Mouse (Mus musculus): Measurements from ENCODE around the gene Nacad. TPM values are rescaled to one million over a fixed set of nuclear protein-coding genes. Genes with fewer than 3 reads are reported as not detected.
"Not testable (repeated sequence)": the region's sequence is repeated elsewhere in the genome, so short reads cannot be mapped to it uniquely, and the experiment has no call there.

Nacad gene
- 62.5 and 71.1 TPM in 2 replicates for polyA plus RNA-seq (2015; fragmentation: Nextera tagmentation; extraction: Ambion mirVana)

DNA sequence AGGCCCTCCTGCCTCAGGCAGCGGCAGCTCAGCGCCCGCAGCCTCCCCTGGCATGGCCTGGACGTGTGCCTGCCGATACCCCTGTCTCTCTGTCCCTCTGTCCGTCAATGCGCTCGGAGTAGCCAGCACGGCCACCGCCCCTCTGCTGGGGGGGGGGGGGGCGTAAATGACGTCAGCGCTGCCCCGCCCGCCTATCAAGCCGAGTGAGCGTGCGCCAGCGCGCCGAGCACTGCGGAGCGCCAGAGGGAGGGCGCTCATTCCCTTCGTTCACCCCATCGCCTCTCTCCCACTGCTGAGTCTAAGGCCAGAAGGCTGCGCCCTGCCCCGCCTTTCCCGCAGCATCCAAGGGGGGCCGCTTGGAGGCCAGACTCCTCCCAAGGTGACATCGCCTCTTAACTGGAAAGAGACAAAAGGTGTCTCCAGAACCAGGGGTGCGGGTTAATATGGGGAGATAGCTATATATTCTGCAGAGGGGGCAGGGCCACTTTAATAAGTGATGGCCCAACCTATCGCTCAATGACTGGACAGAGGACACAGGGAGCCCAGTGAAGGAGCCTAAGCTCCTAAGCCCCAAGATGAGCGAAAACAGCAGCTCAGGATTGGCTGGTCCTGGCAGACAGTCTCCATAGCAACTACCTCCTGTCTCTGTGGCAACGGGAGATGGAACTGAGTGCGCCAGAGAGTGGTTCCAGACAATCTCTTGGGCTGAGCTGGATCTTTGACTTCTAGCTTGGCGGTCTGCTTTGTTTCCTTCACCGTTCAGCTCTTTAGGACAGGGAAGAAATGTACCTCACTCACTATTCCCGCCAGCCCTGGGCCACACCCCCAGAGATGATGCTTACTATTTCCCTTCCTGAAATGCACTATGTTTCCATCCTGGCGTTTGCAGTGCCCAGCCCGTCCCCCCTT is at the start of gene Nacad:
TSS of gene Nacad (minus strand) at position 563 of the 909 bp plus-strand sequence.
- ATAC-seq: peak; percentile 92
- Histone ChIP-seq H3K27me3 (replicated peaks; ENCODE audit: control insufficient read depth, insufficient read depth, low read length) (no peaks in the 10 kb centered on the region), H3K9me3 (ENCODE audit: control insufficient read depth, low read length) (no peaks in the 10 kb centered on the region), H3K9ac (replicated peaks; ENCODE audit: low read depth, low read length) (peak within 1 kb of the TSS; percentile 82), H3K27ac (ENCODE audit: low read length) (peak within 1 kb of the TSS; percentile 98), H3K4me3 (replicated peaks; ENCODE audit: low read length) (peak within 1 kb of the TSS; percentile 65), H3K4me2 (ENCODE audit: low read length) (peak within 1 kb of the TSS; percentile 71), H3K4me1 (replicated peaks; ENCODE audit: control insufficient read depth, insufficient read depth, low read length) (peaks cover 35% of the 10 kb centered on the region), H3K36me3 (ENCODE audit: control insufficient read depth, insufficient read depth) (peaks cover 5% of the 10 kb centered on the region; the same call in 1 of the 2 replicates)
- 2% methylated on average over 28 of the region's 41 CpGs for WGBS

DNA sequence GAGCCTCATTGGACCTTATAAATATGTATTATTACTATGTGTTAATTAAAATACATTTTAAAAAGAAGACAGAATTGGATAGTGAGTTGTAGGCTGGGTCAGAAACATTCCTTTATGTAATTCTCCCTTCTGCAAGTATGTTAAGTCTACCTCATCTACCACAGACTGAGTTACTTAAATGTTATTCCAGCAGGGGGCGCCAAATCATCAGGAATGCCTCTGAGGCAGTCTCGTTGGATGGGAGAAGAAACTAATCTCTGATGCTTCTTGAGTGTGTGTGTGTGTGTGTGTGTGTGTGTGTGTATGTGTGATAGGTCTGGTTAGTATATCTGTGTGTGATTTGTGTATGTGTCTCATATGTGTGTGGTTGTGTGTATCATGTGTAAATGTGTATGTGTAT is 49.0 kb upstream of the Nacad start:
- Histone ChIP-seq H3K9me3 (ENCODE audit: control insufficient read depth, low read length) (no peaks in the 10 kb centered on the region), H3K27ac (ENCODE audit: low read length) (no peak overlapping the region), H3K9ac (replicated peaks; ENCODE audit: low read depth, low read length) (no peak overlapping the region), H3K36me3 (ENCODE audit: control insufficient read depth, insufficient read depth) (no peaks in the 10 kb centered on the region), H3K4me1 (replicated peaks; ENCODE audit: control insufficient read depth, insufficient read depth, low read length) (peaks cover 10% of the 10 kb centered on the region), H3K4me3 (replicated peaks; ENCODE audit: low read length) (no peak overlapping the region), H3K27me3 (replicated peaks; ENCODE audit: control insufficient read depth, insufficient read depth, low read length) (no peaks in the 10 kb centered on the region), H3K4me2 (ENCODE audit: low read length) (no peak overlapping the region)
- WGBS: 0% methylated on average over 2 of the region's 2 CpGs
- ATAC-seq: peak; percentile 82

- H3K9ac ChIP-seq (replicated peaks; ENCODE audit: low read depth, low read length); H3K27ac ChIP-seq (ENCODE audit: low read length); ATAC-seq; H3K27me3 ChIP-seq (replicated peaks; ENCODE audit: control insufficient read depth, insufficient read depth, low read length); H3K9me3 ChIP-seq (ENCODE audit: control insufficient read depth, low read length); H3K36me3 ChIP-seq (ENCODE audit: control insufficient read depth, insufficient read depth); H3K4me1 ChIP-seq (replicated peaks; ENCODE audit: control insufficient read depth, insufficient read depth, low read length); H3K4me2 ChIP-seq (ENCODE audit: low read length); H3K4me3 ChIP-seq (replicated peaks; ENCODE audit: low read length): not testable (repeated sequence)
- 83% methylated on average over 3 of the region's 3 CpGs for WGBS
Observed at GRCm38 (mm10) chr11:6652978-6653377, 47.1 kb upstream of the Nacad start.

GRCm38 (mm10) chr11:6650519-6650918 is 44.7 kb upstream of the Nacad start:
- Histone ChIP-seq H3K27me3 (replicated peaks; ENCODE audit: control insufficient read depth, insufficient read depth, low read length) (no peaks in the 10 kb centered on the region), H3K27ac (ENCODE audit: low read length) (no peak overlapping the region), H3K4me2 (ENCODE audit: low read length) (no peak overlapping the region), H3K36me3 (ENCODE audit: control insufficient read depth, insufficient read depth) (no peaks in the 10 kb centered on the region), H3K9ac (replicated peaks; ENCODE audit: low read depth, low read length) (no peak overlapping the region), H3K4me3 (replicated peaks; ENCODE audit: low read length) (no peak overlapping the region), H3K4me1 (replicated peaks; ENCODE audit: control insufficient read depth, insufficient read depth, low read length) (no peaks in the 10 kb centered on the region), H3K9me3 (ENCODE audit: control insufficient read depth, low read length) (no peaks in the 10 kb centered on the region)
- 75% methylated on average over 7 of the region's 7 CpGs for WGBS
- no peak for ATAC-seq

DNA sequence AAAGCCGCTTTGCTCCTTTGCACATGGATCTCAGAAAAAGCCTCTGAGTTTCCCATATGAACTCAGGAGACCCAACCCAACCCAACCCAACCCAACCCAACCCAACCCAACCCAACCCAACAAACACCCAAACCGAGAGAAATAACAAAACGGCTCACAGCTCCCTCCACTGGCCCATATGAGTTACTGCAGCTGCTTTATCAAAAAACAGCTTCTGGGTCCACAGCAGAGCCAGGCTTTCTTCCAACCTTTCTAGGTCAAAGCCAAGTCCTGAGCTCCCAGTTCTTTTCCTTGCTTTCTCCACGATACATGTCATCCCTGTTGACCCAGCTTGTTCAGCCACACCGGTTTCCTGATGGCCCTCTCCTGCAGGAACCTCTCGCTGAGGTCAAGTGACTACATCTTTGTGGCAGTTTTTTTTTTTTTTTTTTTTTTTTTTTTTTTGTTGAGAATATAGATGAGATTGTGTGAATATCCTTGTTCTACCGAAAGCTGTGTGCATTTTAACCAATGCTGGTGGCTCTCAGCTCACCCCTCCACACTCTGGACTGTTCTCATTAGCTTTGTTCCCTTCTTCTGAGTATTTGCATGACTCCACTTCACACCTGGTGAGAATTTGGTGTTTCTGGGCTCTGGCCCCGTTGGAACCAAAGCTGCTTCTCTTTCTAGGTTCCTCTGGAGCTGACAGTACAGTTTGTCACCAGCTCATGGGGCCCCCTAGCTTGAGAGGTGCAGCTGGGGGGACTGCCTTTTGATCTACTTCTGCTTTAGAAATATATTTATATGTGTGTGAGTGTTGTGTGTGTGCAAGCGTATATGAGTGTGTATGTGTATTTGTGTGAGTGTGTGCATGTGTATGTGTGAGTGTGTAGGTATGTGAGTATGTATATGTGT is 42.2 kb upstream of the Nacad start:
- Histone ChIP-seq H3K4me2 (ENCODE audit: low read length) (no peak overlapping the region), H3K9ac (replicated peaks; ENCODE audit: low read depth, low read length) (no peak overlapping the region), H3K9me3 (ENCODE audit: control insufficient read depth, low read length) (no peaks in the 10 kb centered on the region), H3K27me3 (replicated peaks; ENCODE audit: control insufficient read depth, insufficient read depth, low read length) (no peaks in the 10 kb centered on the region), H3K36me3 (ENCODE audit: control insufficient read depth, insufficient read depth) (no peaks in the 10 kb centered on the region), H3K27ac (ENCODE audit: low read length) (no peak overlapping the region), H3K4me1 (replicated peaks; ENCODE audit: control insufficient read depth, insufficient read depth, low read length) (no peaks in the 10 kb centered on the region), H3K4me3 (replicated peaks; ENCODE audit: low read length) (no peak overlapping the region)
- WGBS: 55% methylated on average over 9 of the region's 9 CpGs
- ATAC-seq: no peak

GRCm38 (mm10) chr11:6644566-6644965 is 38.7 kb upstream of the Nacad start:
- H3K27ac ChIP-seq (ENCODE audit: low read length): no peak overlapping the region
- WGBS: 72% methylated on average over 6 of the region's 6 CpGs

DNA sequence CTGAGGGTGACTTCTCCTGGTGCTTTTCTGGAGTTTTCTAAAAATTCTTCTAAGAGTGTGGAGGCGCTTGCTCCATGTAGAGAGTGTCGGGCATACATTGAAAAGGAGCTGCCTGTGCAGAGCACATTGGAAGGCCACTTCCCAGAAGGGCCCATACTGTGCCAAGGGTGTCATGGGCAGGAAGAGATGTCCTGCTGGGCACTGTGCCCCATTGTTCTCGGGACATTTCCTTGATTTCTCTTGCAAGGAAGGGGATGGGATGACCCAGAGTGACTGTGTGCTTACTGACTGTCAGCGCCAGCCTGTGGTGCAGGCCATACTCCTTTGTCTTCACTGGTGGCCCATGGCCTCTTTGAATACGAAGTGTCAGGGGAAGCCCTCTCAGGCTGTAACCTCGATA is 33.2 kb upstream of the Nacad start:
- no peaks in the 10 kb centered on the region for H3K27me3 ChIP-seq (replicated peaks; ENCODE audit: control insufficient read depth, insufficient read depth, low read length)
- WGBS: 77% methylated on average over 6 of the region's 6 CpGs
- ATAC-seq: no peak
- no peaks in the 10 kb centered on the region for H3K36me3 ChIP-seq (ENCODE audit: control insufficient read depth, insufficient read depth)
- H3K4me3 ChIP-seq (replicated peaks; ENCODE audit: low read length): no peak overlapping the region
- no peak overlapping the region for H3K4me2 ChIP-seq (ENCODE audit: low read length)
- H3K9me3 ChIP-seq (ENCODE audit: control insufficient read depth, low read length): no peaks in the 10 kb centered on the region
- no peak overlapping the region for H3K27ac ChIP-seq (ENCODE audit: low read length)
- H3K4me1 ChIP-seq (replicated peaks; ENCODE audit: control insufficient read depth, insufficient read depth, low read length): no peaks in the 10 kb centered on the region
- H3K9ac ChIP-seq (replicated peaks; ENCODE audit: low read depth, low read length): no peak overlapping the region

More at GRCm38 (mm10) chr11:6644566-6644965, 38.7 kb upstream of the Nacad start:
- Histone ChIP-seq H3K4me3 (replicated peaks; ENCODE audit: low read length) (no peak overlapping the region), H3K4me1 (replicated peaks; ENCODE audit: control insufficient read depth, insufficient read depth, low read length) (no peaks in the 10 kb centered on the region), H3K27me3 (replicated peaks; ENCODE audit: control insufficient read depth, insufficient read depth, low read length) (no peaks in the 10 kb centered on the region), H3K9ac (replicated peaks; ENCODE audit: low read depth, low read length) (no peak overlapping the region), H3K4me2 (ENCODE audit: low read length) (no peak overlapping the region), H3K36me3 (ENCODE audit: control insufficient read depth, insufficient read depth) (no peaks in the 10 kb centered on the region), H3K9me3 (ENCODE audit: control insufficient read depth, low read length) (no peaks in the 10 kb centered on the region)
- no peak for ATAC-seq

- 91% methylated on average over 4 of the region's 4 CpGs for WGBS
- Histone ChIP-seq H3K4me1 (replicated peaks; ENCODE audit: control insufficient read depth, insufficient read depth, low read length) (no peaks in the 10 kb centered on the region), H3K4me3 (replicated peaks; ENCODE audit: low read length) (no peak within 1 kb of the TSS), H3K27ac (ENCODE audit: low read length) (no peak within 1 kb of the TSS), H3K27me3 (replicated peaks; ENCODE audit: control insufficient read depth, insufficient read depth, low read length) (no peaks in the 10 kb centered on the region), H3K9me3 (ENCODE audit: control insufficient read depth, low read length) (no peaks in the 10 kb centered on the region), H3K9ac (replicated peaks; ENCODE audit: low read depth, low read length) (no peak within 1 kb of the TSS), H3K4me2 (ENCODE audit: low read length) (no peak within 1 kb of the TSS), H3K36me3 (ENCODE audit: control insufficient read depth, insufficient read depth) (no peaks in the 10 kb centered on the region)
- no peak for ATAC-seq
Observed at GRCm38 (mm10) chr11:6638537-6638936, 32.7 kb upstream of the Nacad start, which contains the start of gene Wap. Gene Wap, minus strand, starts transcription at chr11:6638637.

DNA sequence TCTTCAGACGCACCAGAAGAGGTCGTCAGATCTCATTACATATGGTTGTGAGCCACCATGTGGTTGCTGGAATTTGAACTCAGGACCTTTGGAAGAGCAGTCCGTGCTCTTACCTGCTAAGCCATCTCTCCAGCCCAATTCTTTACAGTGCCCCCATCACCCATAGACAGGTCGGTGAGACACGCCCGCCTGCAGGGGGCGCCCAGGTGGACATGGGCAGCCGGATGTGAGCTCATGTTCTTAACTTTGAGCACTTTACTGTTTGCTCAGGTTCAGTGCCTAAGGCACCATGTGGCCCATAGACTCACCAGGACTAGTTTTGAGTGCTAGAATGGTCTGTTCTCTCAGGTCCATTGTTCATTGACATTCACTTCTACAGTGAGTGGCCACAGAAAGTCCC is 30.3 kb upstream of the Nacad start:
- Histone ChIP-seq H3K4me2 (ENCODE audit: low read length) (no peak overlapping the region), H3K4me3 (replicated peaks; ENCODE audit: low read length) (no peak overlapping the region), H3K4me1 (replicated peaks; ENCODE audit: control insufficient read depth, insufficient read depth, low read length) (no peaks in the 10 kb centered on the region), H3K27ac (ENCODE audit: low read length) (no peak overlapping the region), H3K9ac (replicated peaks; ENCODE audit: low read depth, low read length) (no peak overlapping the region), H3K36me3 (ENCODE audit: control insufficient read depth, insufficient read depth) (no peaks in the 10 kb centered on the region), H3K9me3 (ENCODE audit: control insufficient read depth, low read length) (no peaks in the 10 kb centered on the region), H3K27me3 (replicated peaks; ENCODE audit: control insufficient read depth, insufficient read depth, low read length) (no peaks in the 10 kb centered on the region)
- 77% methylated on average over 8 of the region's 8 CpGs for WGBS
- no peak for ATAC-seq
